Mouse (Mus musculus) kidney, adult 8-10 months (tissue): Measurements from ENCODE around the gene Qars.

ENCODE experiments used
- DNase-seq, 2 experiments: peaks; one replicate each; pipeline ENCODE4 v3.0.0; 2022

Qars gene

DNA sequence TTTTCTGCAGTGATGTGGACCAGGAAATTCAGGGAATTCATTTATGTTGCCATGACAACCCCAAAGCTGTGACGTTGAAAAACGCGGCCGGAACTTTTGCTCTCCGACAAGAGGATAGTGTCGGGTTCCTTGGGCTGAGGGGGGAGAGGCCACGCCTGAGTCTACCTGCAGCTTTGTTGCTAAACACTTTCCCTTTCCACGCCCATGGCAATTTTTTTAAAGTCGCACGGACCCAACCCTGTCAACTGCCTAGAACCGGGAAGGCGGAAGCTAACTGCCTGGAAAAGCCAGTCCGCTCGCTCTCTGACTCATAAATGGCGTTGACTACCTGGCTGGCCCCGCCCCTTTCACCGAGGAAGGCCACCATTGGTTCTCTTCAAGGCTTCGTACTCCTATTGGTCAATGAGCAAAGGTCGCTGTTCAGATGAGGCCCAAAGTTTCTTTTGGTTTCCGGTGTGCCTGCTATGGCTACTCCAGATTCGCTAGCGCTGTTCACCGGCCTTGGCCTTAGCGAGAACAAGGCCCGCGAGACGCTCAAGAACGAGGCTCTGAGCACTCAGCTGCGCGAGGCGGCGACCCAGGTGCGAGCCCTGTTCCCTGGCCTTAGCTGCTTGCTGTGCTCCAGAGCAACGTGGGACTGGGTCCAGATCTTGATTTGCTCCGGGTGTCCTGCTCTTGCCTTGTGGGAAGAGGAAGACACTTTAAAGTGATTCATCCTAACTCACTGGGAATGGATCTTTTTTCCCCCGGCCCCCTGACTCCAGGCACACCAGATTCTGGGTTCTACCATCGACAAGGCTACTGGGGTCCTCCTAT, at the start of gene Qars:
TSS of gene Qars (plus strand) at position 88 of the 816 bp plus-strand sequence.
- DNase-seq = peak; percentile 98

DNA sequence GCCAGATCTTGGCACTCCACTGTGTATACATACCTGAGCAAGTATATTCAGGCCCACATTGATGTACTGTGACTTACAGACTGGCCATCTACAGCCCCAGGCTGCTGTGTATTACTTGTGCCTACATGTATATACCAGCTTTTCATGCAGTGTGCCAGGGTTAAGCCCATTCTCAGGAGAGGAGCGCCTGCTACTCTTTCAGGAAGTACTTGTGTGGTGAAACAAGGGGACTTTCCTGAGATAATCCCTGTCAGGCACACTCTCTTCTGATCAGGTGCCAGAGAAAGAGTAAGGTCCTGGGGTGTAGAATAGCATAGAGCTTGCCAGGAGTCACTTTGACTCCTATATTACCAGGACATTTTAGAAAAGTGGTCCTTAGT, 47.6 kb upstream of the Qars start:
- no peak for DNase-seq

GRCm38 (mm10) chr9:108460319-108461178, 47.0 kb upstream of the Qars start, which contains the start of gene Ccdc71:
Gene Ccdc71 (plus strand): TSS chr9:108460527.
- DNase-seq = peak; percentile 83 to 86

DNA sequence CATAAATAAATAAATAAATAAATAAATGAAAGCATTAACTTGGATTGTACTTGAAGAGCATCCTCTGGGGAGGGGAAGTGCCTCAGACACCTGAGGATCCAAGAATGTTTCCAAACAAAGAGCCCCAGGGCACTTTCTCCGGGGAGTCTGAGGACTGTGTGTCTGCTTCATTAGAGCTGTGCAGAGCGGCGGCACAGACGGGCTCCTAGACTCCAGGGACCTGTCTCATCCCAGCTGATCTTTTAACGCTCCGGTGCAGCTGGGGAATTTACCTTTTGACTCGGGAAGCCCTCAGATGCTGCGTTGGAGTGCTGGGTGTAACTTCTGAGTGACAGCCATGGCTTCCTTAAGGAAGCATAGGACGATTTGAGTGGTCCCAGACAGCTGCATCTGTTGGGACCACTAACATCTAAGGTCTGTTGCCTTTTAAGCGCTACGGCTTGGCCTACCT, 46.3 kb upstream of the Qars start, which contains the start of gene Klhdc8b:
TSS of gene Klhdc8b (minus strand) at position 401 of the 451 bp plus-strand sequence.
- peak in 1 of 2 experiments; percentile 37 for DNase-seq

GRCm38 (mm10) chr9:108461675-108462074, 45.8 kb upstream of the Qars start:
- no peak for DNase-seq

DNA sequence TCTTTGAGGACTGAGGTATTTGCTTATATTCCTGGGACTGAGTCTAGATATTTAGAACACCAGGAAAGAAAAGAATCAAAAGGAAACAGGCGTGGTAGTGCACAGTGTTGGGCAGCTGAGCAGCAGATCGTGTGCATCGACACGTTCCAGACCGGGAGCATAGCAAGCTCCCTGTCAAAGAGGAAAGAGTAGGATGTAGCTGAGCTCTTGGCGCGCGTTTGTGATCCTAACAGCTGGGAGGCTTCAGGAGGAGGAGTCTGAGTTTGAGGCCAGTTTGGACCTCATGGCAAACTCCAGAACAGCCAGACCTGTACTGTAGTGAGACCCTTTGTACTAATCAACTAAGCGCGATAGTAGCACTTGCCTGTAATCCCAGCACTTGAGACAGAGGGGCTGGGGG, 45.3 kb upstream of the Qars start:
- DNase-seq = no peak

DNA sequence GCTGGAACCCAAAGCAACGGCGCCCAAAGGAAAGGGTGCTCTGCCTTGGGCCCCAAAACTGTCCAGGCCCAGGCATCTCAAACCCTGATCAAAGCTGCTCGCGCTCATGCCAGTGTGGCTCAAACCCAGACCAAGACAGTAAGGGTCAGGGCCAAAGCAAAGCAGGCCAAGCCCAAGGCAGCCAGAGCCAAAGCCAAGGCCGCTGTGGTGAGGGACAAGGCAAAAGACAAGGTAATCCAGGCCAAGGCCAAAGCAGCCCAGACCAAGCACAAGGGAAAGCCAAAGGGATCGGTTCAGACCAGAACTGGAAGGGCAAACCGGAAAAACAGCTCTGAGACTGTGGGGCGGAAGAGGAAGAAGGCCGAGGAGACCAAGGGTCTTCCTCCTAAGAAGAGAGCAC, 43.8 kb upstream of the Qars start:
- no peak for DNase-seq

- no peak for DNase-seq
These were observed 41.3 kb upstream of the Qars start for GRCm38 (mm10) chr9:108466219-108466618.

GRCm38 (mm10) chr9:108469430-108469829, 38.1 kb upstream of the Qars start:
- no peak for DNase-seq

- DNase-seq = no peak
These were observed 37.7 kb upstream of the Qars start for GRCm38 (mm10) chr9:108469845-108470244.

- DNase-seq = no peak
These were observed 33.0 kb upstream of the Qars start for GRCm38 (mm10) chr9:108474528-108474927.

- peak; percentile 76 to 79 for DNase-seq
These were observed 28.8 kb upstream of the Qars start for GRCm38 (mm10) chr9:108478638-108479156.

DNA sequence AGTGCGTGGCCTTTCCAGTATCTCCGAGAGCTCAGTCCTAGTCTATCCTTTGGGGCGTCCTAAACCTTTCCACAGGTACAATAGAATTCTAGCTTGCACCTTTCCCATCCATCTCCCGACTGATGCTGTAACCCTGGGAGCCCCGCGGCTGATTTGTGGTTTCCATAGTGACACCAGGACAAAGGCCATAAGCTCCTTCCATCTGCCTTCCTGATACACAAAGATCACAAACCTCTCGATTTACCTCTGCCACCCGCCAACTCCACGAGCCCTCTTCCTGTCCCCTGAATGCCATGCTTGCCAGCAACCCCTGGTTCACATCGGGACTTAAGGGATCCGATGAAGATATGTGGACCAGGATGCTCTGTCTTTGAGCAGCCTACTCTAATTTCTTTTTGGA, 28.3 kb upstream of the Qars start:
- DNase-seq = peak in 1 of 2 experiments; percentile 22

DNA sequence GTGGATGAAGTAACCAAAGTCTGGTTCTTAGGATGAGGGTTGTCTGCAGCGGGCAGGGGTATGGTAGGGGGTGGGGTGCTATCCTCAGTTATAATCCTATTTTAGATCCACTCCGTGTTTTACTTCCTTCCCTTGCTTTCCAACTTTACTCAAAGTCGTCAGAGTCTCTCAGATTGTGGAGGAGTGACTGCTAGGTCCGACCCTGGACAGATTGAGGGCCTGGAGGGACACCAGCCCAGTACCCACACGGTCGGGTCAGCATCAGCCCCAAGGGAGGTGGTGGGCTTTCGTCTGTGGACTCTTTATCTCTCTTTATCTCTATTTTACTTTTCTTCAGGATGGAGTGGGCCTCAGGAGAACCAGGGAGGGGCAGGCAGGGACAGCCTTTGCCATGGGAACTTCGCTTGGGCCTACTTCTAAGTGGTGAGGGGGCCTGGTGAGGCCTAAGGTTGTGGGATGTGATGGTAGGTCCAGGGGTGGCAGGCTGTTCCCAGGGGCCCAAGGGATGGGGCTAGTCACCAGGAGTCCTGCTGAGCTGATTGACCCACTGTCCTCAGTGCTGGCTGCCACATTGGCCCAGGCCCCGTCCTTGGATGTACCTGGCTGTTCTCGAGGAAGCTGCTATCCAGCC, 27.7 kb upstream of the Qars start, which contains the start of gene Lamb2:
TSS of gene Lamb2 (plus strand) at position 16 of the 631 bp plus-strand sequence.
- DNase-seq = peak; percentile 19 to 69

GRCm38 (mm10) chr9:108480813-108481519, 26.5 kb upstream of the Qars start:
- DNase-seq = no peak

GRCm38 (mm10) chr9:108481520-108482210, 25.8 kb upstream of the Qars start:
- no peak for DNase-seq

DNA sequence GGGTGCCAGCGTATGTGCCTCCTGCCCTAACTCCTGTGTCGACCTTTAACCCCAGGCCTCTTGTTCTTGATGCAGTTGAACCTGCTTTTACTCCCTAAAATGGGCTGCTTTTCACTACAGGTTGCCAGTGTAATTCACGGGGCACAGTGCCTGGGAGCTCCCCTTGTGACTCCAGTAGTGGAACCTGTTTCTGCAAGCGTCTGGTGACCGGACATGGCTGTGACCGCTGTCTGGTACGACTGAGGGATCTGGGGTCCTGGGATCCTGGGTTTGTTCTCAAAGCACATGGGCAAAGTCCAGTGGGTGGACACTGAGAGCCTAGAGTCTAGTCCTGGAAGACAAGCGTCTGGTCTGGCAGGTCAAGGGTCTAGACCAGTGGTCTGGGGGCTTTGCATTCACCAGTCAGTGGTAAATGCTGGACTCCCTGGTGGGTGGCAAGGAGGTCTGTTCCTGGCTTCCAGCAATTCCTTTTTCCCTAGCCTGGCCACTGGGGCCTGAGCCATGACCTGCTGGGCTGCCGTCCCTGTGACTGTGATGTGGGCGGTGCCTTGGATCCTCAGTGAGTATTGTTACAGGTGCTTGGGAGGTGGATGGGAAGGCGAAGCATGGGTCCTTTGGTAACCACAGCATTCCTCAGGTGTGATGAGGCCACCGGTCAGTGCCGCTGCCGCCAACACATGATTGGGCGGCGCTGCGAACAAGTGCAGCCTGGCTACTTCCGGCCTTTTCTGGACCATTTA, 24.3 kb upstream of the Qars start:
- DNase-seq = no peak

DNA sequence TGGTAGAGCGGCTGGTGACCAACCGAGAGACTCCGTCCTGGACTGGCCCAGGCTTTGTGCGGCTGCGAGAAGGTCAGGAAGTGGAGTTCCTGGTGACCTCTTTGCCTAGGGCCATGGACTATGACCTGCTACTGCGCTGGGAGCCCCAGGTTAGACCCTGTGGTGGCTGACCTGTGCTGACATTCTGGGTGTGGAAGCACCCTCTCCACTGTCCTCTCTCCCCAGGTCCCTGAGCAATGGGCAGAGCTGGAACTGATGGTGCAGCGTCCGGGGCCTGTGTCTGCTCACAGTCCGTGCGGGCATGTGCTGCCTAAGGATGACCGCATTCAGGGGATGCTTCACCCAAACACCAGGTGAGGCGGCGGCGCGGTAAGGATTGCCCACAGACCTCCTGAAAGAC, 23.5 kb upstream of the Qars start:
- DNase-seq = no peak

DNA sequence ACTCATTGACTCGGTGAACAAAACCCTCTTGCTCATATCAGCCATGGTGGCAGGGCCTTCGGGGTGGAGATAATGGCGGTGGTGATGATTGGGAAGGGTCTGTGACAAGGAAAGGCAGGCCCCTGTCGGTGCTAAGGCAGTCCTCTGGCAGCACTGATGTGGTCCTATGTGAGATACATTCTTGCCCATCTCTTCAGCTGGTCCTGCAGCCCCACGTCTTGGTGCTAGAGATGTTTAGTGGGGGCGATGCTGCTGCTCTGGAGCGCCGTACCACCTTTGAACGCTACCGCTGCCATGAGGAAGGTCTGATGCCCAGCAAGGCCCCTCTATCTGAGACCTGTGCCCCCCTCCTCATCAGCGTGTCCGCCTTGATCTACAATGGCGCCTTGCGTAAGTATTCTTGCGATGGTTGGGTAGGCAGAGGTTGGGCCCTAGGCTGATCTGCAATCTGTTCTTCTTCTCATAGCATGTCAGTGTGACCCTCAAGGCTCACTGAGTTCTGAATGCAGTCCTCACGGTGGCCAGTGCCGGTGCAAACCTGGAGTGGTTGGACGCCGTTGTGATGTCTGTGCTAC, 22.1 kb upstream of the Qars start:
- DNase-seq = no peak

GRCm38 (mm10) chr9:108486973-108487530, 20.5 kb upstream of the Qars start:
- DNase-seq = no peak
